Mouse (Mus musculus): Measurements from ENCODE around the gene Cnot8. TPM values are rescaled to one million over a fixed set of nuclear protein-coding genes. Genes with fewer than 3 reads are reported as not detected.
"Not testable (repeated sequence)": the region's sequence is repeated elsewhere in the genome, so short reads cannot be mapped to it uniquely, and the experiment has no call there.

Gene Cnot8
- polyA plus RNA-seq, 1 experiment: 47.2 TPM

DNA sequence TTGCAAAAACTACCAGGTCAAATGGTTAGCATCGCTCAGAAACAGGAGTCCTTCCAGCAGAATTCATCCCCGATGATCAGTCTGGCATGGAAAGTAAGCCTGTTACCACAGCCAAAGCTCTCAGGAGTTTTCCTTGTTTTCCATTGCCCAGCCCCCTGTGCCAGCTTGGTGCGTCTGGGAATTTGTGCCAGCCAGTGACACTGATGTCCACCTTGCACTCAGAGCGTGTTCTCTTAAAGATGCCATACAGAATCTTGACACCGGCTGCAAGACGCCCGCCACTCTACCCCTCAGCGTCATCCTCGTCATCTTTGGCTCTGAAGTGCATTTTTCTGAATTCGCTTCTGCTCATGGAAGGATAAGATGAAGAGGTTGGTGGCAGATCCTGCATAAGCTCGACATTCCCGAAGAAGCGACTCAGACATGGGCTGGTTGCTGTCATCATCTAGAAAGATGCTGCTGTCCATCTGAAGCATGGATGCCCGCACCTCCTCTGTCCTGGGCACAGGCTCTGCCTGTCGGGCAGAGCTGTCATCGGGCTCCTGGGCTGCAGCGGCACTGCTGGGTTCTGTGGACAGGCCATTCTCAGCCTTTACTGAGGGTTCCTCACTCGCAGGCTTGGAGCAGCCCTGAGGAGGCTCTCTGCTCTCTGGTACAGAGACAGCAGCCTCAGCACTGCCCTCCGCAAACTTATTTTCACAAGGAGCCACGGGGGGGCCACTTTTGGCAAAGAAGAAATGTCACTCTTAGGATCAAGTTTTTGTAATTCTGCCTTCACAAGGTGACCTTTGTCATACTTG, 6.9 kb upstream of the Cnot8 start:
- no peak for DNase-seq
- 61% methylated on average over 20 of the region's 20 CpGs for whole genome bisulfite sequencing
- TF ChIP-seq CTCF (conservative IDR thresholded peaks at IDR 0.05; ENCODE audit: insufficient read depth, insufficient read length, low read depth, low read length) (no peak), POLR2A (IDR thresholded peaks at IDR 0.05; ENCODE audit: low read depth, low read length) (no peak)
- Histone ChIP-seq H3K27me3 (replicated peaks; ENCODE audit: control insufficient read depth, insufficient read depth, low read length) (no peaks in the 10 kb centered on the region), H3K4me3 (ENCODE audit: insufficient read depth, low read depth, low read length) (peak overlapping the region; percentile 65), H3K4me1 (ENCODE audit: control insufficient read depth, insufficient read depth, low read length) (0 out of 2 replicates have a peak, but pooled peaks cover 4% of the 10 kb centered on the region), H3K36me3 (ENCODE audit: control insufficient read depth, insufficient read depth, low read length) (no peaks in the 10 kb centered on the region), H3K27ac (ENCODE audit: insufficient read depth, low read depth, low read length) (no peak overlapping the region)

DNA sequence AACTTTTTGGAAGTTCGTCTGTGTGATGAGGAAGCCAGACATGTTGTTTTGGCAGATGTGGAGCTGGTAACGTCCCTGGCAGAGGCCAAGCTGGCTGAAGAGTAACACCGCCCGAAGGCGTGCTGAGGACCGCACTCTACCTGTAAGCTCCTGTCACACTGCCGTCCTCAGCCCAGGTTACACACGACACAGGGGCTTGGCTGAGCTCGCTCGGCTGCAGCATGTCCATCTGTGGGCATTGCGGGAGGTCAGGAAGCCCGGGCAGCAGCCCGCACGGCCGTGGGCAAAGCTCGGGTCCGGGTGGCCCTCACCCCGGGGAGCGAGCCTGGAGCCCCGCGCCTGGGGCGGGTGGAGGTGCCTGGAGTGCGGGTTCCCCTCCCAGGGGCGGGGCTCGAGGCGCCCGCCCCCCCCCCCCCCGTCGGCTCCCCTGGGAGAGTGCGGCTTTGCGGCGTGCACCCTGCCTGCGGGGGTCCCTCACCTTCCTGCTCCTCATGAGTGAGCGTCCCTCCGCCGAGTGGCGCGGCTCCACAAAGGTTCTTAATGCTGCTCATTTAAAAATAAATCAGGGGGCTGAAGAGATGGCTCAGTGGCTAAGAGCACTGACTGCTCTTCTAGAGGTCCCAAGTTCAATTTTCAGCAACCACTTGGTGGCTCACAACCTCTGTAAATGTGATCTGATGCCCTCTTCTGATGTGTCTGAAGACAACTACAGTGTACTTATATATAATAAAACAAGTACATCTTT, 6.2 kb upstream of the Cnot8 start:
- 3% methylated on average over 34 of the region's 38 CpGs for WGBS
- H3K36me3 ChIP-seq (ENCODE audit: control insufficient read depth, insufficient read depth, low read length): no peaks in the 10 kb centered on the region
- H3K27ac ChIP-seq (ENCODE audit: insufficient read depth, low read depth, low read length): no peak overlapping the region
- no peaks in the 10 kb centered on the region for H3K4me1 ChIP-seq (ENCODE audit: control insufficient read depth, insufficient read depth, low read length)
- no peaks in the 10 kb centered on the region for H3K27me3 ChIP-seq (replicated peaks; ENCODE audit: control insufficient read depth, insufficient read depth, low read length)
- peak; percentile 22 for DNase-seq
- peak overlapping the region; percentile 65 for H3K4me3 ChIP-seq (ENCODE audit: insufficient read depth, low read depth, low read length)
- TF ChIP-seq CTCF (conservative IDR thresholded peaks at IDR 0.05; ENCODE audit: insufficient read depth, insufficient read length, low read depth, low read length): no peak
- TF ChIP-seq POLR2A (IDR thresholded peaks at IDR 0.05; ENCODE audit: low read depth, low read length): no peak

DNA sequence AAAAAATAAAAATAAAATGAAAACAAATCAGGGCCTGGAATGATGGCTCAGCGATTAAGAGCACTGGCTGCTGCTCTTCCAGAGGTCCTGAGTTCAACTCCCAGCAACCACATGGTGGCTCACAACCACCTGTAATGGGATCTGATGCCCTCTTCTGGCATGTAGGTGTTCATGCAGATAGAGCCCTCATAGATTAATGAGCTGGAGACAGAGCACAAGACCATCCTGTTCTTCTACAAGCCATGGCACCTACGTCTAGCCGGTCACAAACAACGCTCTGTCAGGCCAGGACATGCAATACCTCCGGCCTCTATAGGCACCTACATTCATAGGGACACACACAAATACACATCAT, 5.6 kb upstream of the Cnot8 start:
- TF ChIP-seq CTCF (conservative IDR thresholded peaks at IDR 0.05; ENCODE audit: insufficient read depth, insufficient read length, low read depth, low read length): peak; percentile 31; the same call in 1 of the 2 replicates
- not testable (repeated sequence) for H3K4me3 ChIP-seq (ENCODE audit: insufficient read depth, low read depth, low read length); H3K36me3 ChIP-seq (ENCODE audit: control insufficient read depth, insufficient read depth, low read length); H3K4me1 ChIP-seq (ENCODE audit: control insufficient read depth, insufficient read depth, low read length); H3K27ac ChIP-seq (ENCODE audit: insufficient read depth, low read depth, low read length); H3K27me3 ChIP-seq (replicated peaks; ENCODE audit: control insufficient read depth, insufficient read depth, low read length)
- peak; percentile 25 for DNase-seq
- WGBS: 73% methylated on average over 5 of the region's 5 CpGs

DNA sequence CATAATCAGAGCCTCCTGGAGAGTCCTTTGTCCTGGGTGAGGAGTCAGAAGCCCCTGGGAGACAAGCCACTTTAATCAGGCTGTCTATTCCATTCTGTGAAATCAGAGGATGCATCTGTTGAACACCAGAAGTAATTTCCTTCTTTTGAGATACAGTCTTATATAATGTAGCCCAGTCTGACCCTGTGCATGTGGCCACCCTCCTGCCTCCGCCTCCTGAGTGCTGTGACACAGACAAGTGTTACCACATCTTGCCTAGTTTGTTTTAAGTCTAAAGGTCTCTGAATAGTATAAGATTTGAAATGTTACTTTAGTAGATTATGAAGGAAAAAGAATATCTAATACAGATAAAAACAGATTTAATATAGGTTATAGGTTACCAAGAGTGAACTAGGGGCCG, 3.9 kb upstream of the Cnot8 start:
- WGBS: 90% methylated on average over 2 of the region's 2 CpGs
- H3K27ac ChIP-seq (ENCODE audit: insufficient read depth, low read depth, low read length): no peak overlapping the region
- H3K27me3 ChIP-seq (replicated peaks; ENCODE audit: control insufficient read depth, insufficient read depth, low read length): no peaks in the 10 kb centered on the region
- DNase-seq: no peak
- TF ChIP-seq CTCF (conservative IDR thresholded peaks at IDR 0.05; ENCODE audit: insufficient read depth, insufficient read length, low read depth, low read length) (no peak), POLR2A (IDR thresholded peaks at IDR 0.05; ENCODE audit: low read depth, low read length) (no peak)
- no peak overlapping the region for H3K4me3 ChIP-seq (ENCODE audit: insufficient read depth, low read depth, low read length)
- peaks cover 5% of the 10 kb centered on the region; the same call in 1 of the 2 replicates for H3K4me1 ChIP-seq (ENCODE audit: control insufficient read depth, insufficient read depth, low read length)
- H3K36me3 ChIP-seq (ENCODE audit: control insufficient read depth, insufficient read depth, low read length): no peaks in the 10 kb centered on the region

DNA sequence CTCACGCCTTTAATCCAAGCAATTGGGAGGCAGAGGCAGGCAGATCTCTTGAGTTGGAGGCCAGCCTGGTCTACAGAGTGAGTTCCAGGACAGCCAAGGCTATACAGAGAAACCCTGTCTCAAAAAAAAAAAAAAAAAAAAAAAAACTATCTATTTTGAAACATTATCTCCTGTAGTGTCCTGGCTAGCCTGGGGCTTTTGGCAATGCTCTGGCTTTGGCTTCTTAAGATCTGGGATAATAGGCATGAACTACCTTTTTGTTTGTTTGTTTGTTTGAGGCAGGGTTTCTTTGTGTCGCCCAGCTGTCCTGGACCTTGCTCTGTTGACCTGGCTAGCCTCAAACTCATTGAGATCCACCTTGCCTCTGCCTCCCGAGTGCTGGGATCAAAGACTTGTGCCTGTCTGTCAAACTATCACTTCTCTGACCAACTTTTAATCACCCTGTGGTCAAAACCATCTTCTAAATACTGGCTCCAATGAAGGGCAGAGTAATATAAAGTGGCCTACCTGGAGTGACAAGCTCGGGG, 2.7 kb upstream of the Cnot8 start:
- H3K27ac ChIP-seq (ENCODE audit: insufficient read depth, low read depth, low read length): no peak overlapping the region
- TF ChIP-seq POLR2A (IDR thresholded peaks at IDR 0.05; ENCODE audit: low read depth, low read length) (no peak), CTCF (conservative IDR thresholded peaks at IDR 0.05; ENCODE audit: insufficient read depth, insufficient read length, low read depth, low read length) (no peak)
- DNase-seq: no peak
- H3K4me3 ChIP-seq (ENCODE audit: insufficient read depth, low read depth, low read length): no peak overlapping the region
- no peaks in the 10 kb centered on the region for H3K36me3 ChIP-seq (ENCODE audit: control insufficient read depth, insufficient read depth, low read length)
- WGBS: 82% methylated on average over 4 of the region's 4 CpGs
- peaks cover 5% of the 10 kb centered on the region; the same call in 1 of the 2 replicates for H3K4me1 ChIP-seq (ENCODE audit: control insufficient read depth, insufficient read depth, low read length)
- no peaks in the 10 kb centered on the region for H3K27me3 ChIP-seq (replicated peaks; ENCODE audit: control insufficient read depth, insufficient read depth, low read length)

DNA sequence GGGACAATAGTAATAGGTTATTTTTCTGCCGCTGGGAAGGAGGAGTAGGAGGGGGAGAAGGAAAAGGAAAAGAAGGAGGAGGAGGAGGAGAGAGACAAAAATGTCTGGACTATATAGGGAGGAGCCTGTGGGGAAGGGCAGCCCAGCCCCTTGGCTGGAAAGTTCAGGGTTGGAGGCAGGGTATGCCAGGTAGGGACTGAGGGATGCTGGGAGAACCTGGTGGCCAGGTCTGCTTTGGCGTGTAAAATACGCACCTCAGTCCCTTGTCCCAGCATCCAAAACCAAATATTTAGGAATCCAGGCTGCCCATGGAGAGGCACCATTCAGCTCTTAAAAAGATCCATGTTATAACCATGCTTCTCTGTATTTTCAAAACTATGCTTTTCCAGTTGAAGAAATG, 1.8 kb upstream of the Cnot8 start:
- Histone ChIP-seq H3K4me1 (ENCODE audit: control insufficient read depth, insufficient read depth, low read length) (peaks cover 5% of the 10 kb centered on the region; the same call in 1 of the 2 replicates), H3K4me3 (ENCODE audit: insufficient read depth, low read depth, low read length) (no peak overlapping the region), H3K36me3 (ENCODE audit: control insufficient read depth, insufficient read depth, low read length) (no peaks in the 10 kb centered on the region), H3K27ac (ENCODE audit: insufficient read depth, low read depth, low read length) (no peak overlapping the region), H3K27me3 (replicated peaks; ENCODE audit: control insufficient read depth, insufficient read depth, low read length) (no peaks in the 10 kb centered on the region)
- no peak for DNase-seq
- TF ChIP-seq CTCF (conservative IDR thresholded peaks at IDR 0.05; ENCODE audit: insufficient read depth, insufficient read length, low read depth, low read length) (no peak), POLR2A (IDR thresholded peaks at IDR 0.05; ENCODE audit: low read depth, low read length) (no peak)
- 74% methylated on average over 3 of the region's 3 CpGs for WGBS
